Mouse (Mus musculus) CH12.LX (cell line): ENCODE data around the gene Gdi1.
A peak's percentile ranks its signal among the peaks of the same experiment; 100 is the strongest.

Experiments used
- CTCF ChIP-seq, 2 experiments: IDR thresholded peaks in 1 of 2; conservative IDR thresholded peaks in 1 of 2; 2 replicates each; pipeline ENCODE4 v1.5.1; 2011 to 2012; ENCODE audit warnings: low read depth in 2 of 2, low read length in 2 of 2, improper control_type of control experiment in 1 of 2, inconsistent platforms in 1 of 2, mild to moderate bottlenecking in 1 of 2, moderate library complexity in 1 of 2
- EP300 ChIP-seq: IDR thresholded peaks from 2 replicates; pipeline ENCODE4 v1.6.1; 2011; ENCODE audit warnings: low read length, improper control_type of control experiment
- ETS1 ChIP-seq: conservative IDR thresholded peaks from 2 replicates; pipeline ENCODE4 v1.6.1; 2012; ENCODE audit warnings: low read depth, mild to moderate bottlenecking, inconsistent platforms, low read length, improper control_type of control experiment, moderate library complexity
- GABPA ChIP-seq: IDR thresholded peaks from 2 replicates; pipeline ENCODE4 v1.6.1; 2012; ENCODE audit warnings: low read depth, low read length, improper control_type of control experiment, inconsistent platforms; ENCODE audit not compliant: insufficient replicate concordance
- MEF2A ChIP-seq: IDR thresholded peaks from 2 replicates; pipeline ENCODE4 v1.6.1; 2014; ENCODE audit warnings: low read depth, mild to moderate bottlenecking, inconsistent platforms, low read length, improper control_type of control experiment, borderline replicate concordance
- POLR2A ChIP-seq: IDR thresholded peaks from 2 replicates; pipeline ENCODE4 v1.6.1; 2011; ENCODE audit warnings: low read depth, mild to moderate bottlenecking, improper control_type of control experiment, low read length
- ZC3H11A ChIP-seq: IDR thresholded peaks from 2 replicates; pipeline ENCODE4 v1.6.1; 2012; ENCODE audit warnings: low read depth, mild to moderate bottlenecking, inconsistent platforms, low read length, improper control_type of control experiment

- TF ChIP-seq ZC3H11A (no peak), GABPA (no peak), CTCF (conservative IDR thresholded peaks at IDR 0.05 in 1 of 2, IDR thresholded peaks at IDR 0.05 in 1 of 2; ENCODE audit: low read depth in 2 of 2, low read length in 2 of 2) (no peak), EP300 (no peak), POLR2A (peak; percentile 1; the same call in 1 of the 2 replicates), ETS1 (no peak), MEF2A (no peak)
Measured at GRCm38 (mm10) chrX:74270902-74271551, 33.8 kb upstream of the Gdi1 start.
